Mouse (Mus musculus) lung, adult 2 months (tissue): ENCODE results near the gene Snx5.

Source experiments
- CTCF ChIP-seq: fragments of 200-500 bp; IDR thresholded peaks from 2 replicates; pipeline ENCODE4 v1.5.1; 2011; ENCODE audit warnings: mild to moderate bottlenecking, low read length, control low read depth; ENCODE audit not compliant: insufficient read depth
- POLR2A ChIP-seq: fragments of 200-500 bp; IDR thresholded peaks from 2 replicates; pipeline ENCODE4 v1.6.1; 2011; ENCODE audit warnings: low read depth, mild to moderate bottlenecking, control low read depth, low read length, borderline replicate concordance; ENCODE audit errors: extremely low read depth

DNA sequence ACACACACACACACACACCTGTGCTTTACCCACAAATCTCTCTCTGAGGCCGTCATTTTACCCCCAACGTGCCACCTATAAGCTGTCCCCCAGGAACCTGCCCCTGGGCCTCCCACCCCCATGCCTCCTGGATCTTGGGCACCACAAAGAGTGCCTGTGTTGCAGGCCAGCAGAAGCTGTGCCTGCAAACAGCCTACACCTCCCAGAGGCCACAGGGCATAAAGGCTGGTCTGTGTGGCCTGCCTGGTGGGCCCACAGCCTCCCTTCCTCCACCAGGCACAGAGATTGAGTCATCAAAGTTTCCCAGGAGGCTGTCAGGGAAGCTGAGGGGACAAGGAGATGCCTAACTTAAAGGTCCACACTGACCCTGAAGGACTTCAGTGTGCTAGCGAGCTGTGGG is 68.1 kb downstream of the Snx5 start:
- TF ChIP-seq CTCF (no peak), POLR2A (no peak)
